Mouse (Mus musculus): ENCODE data around the gene Mfsd6.
A peak's percentile ranks its signal among the peaks of the same experiment; 100 is the strongest.

Gene Mfsd6

DNA sequence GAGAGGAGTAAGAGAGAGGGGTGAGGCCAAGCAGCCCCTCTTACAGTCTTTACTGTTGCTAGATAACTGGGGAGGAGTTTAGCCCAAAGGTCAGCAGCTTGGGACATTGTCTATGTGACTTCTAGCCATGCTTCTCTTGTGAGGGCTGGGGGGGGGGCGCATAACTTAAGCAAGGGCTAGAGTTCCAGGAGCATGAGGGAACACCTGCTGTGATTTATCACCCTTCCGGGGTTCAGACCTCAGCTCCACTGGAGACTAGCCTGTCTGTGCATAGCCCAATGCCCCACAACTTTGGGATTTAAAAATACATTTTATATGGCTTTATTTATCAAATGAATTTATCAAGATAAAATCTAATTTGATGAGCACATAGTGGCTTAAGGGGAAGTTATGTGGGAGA is 89.2 kb downstream of the Mfsd6 start:
- DNase-seq: no peak

DNA sequence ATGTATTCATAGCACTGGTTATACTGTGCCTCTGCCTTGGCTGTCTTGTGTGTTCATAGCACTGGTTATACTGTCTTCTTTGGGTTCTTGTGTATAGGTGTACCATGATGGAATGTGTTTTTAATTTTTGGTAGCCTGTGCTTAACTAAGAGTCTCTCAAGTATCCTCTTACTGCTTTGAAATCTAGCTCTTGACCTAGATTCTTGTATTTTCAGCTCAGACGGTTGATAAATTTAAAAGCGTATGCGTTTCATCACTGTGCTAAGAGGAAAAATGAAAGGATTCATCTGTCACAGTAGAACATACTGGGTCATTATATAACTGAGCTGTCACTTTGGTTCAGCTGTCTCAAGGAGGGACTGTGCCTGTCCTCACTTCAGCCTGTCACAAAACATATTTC is 91.3 kb downstream of the Mfsd6 start:
- DNase-seq: no peak

DNA sequence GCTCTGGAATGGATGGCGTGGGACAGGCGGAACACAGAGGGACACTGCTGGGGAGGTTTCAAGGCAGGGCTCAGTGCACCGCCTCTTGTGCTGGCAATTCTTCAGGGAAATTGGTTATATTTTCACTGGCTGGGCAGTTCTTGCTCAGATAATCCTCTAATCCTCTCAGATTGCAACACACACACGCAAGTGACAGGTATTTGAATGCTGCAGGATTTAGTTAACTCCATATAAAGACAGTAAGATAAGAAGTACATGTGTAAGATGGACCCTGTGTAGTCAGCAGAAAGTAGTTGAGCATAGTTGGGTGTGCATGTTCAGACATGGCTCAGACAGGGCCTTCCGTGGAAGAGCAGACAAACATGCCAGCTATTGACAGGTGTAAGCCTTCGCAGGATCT is 93.0 kb downstream of the Mfsd6 start:
- no peak for DNase-seq

DNA sequence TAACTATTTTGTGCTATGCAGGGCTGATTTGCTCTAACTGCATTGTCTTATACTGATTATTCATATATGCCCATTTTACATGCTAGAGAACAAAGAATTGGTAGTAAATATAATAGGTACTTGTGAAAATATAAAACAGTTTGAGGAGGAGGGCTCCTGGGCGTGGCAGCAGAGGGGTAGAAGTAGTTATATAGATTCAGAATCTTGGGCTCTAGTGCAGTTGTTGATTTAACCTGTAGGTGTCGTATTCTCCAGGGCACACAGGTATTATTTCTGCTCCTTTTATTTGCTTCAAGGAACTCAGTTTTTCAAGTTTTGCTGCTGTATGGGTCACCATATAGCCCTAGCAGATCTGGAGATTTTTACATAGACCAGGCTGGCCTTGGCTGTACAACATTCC is 95.7 kb downstream of the Mfsd6 start:
- DNase-seq: no peak

DNA sequence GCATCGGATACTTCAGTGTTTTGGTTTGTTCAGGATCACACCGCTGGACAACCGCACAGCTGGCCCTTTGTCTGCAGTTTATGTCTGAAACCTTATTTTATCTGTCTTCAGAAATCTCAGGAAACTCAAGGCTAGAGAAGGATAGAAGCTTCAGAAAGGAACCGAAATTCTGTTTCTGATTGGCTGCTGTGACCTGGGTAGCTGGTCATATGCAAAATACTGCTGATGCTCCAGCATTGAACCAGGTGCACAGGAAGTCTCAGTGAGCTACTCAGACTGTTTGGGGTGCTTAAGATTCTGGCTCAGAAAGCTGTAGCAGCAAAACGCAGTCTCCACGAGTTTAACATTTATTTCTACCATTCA is 96.3 kb downstream of the Mfsd6 start:
- no peak for DNase-seq

DNA sequence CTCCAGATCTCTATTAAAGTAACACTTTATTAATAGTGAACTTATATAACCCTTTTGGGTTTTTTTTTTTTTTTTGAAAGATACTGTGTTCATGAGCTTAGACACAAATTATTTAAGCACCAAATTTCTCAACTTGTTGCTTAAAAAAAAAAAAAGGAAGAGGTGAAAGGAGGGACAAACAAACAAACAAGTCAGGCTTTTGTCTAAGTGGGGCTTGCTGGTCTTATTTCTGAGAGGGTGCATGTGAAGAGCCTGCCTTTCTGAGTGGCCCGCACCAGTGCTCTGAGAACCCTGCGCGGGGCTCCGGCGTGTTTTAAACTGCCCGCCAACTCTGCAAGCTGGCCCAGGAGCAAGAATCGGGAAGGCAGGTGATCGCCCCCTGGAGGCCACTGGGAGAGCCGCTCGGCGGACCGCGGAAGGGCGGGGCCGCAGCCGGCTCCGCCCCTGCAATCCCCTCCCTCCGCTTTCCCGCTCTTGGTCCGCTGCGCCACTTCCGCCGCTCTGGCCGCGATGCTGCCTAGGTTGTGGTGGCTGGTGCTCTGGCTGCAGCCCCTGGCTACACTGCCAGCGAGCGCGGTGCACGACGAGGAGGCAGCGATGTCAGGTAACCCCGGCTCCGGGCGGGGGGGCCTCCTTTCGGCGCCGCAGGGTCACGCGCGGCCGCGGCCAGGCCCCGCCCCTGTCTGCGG is 96.9 kb downstream of the Mfsd6 start, which contains the start of gene Nemp2:
TSS of gene Nemp2 (plus strand) at position 456 of the 689 bp plus-strand sequence.
- DNase-seq: peak; percentile 94

DNA sequence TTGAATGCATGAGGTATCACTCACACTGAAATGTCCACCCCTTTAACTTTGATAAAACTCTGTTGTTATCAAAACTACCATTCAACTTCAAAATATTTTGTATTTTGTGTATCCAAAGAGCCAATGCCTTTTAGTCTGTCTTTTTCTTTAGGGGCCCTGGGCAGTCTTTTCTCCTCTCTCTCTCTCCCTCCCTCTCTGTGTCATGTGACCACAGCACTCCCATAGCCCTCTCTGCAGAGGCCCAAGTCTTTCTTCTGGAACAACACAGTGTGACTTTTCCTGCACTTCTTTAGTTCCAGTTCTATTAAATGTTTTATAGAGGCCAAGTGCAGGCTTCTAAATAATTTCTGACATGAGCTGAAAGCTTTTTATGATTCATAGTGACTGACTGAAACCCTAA is 106.8 kb downstream of the Mfsd6 start:
- no peak for DNase-seq

DNA sequence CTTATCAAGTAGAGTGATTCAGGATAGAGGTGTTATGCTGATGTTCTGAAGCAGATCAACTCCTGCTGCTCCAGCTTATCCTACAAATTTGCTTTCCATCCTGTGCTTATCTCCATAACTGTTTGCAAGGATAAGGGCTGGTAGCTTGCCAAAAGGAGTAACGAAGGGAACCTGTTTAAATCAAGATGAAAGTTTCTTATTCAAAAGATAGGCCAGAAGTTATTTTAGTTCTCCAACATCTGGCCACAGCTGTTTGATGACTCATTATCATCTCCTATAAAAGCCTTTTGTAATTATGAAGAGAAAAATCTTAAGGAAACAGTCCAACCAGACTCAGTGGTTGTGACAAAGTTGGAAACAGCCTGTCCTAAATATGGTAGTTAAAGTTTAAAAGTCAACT is 109.0 kb downstream of the Mfsd6 start:
- no peak for DNase-seq

DNA sequence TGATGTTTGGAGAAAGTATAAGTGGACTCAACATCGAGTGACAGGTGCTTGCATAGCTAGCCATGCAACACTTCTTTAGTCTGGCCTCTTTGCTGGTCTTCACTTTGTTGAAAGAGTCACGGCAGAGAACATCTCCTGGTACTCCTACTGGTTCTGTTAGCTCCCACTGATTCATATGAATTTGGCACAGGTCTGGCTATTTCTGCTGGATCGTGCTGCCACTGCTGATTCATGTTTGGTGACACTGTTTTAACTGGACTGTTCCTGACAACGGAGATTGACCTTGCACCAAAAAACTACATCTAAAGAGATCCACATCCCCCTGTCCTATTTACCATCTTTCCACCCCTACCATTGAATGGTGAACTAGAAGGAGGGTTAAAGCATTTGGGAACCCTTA is 118.8 kb downstream of the Mfsd6 start:
- DNase-seq: no peak

DNA sequence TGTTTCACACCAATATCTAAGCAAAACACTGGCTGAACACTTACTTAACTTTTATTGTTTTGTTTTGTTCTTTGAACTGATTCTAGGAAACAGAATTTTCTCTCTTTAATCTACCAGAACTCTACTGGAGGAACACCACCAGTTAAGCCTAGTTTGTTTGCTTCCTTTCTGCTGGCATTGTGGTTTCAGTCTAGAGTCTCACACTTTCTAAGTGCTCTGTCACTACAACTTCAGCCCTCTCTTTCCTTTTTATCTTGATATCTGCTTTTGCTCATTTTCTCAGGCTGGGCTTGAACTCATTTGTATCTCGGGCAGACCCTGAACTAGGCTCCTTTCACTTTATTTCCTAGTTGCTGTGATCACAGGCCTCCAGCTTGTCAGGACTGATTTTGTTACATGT is 119.6 kb downstream of the Mfsd6 start:
- DNase-seq: no peak
